Mouse (Mus musculus): Measurements from ENCODE around the gene Hist1h4n.
"Not testable (repeated sequence)": the region's sequence is repeated elsewhere in the genome, so short reads cannot be mapped to it uniquely, and the experiment has no call there.

Hist1h4n gene

GRCm38 (mm10) chr13:21795584-21795983 lies 36.4 kb downstream of the Hist1h4n start:
- no peak for DNase-seq (ENCODE audit: low read depth, low spot score)

GRCm38 (mm10) chr13:21790601-21791283 lies 41.3 kb downstream of the Hist1h4n start:
- no peak for DNase-seq (ENCODE audit: low read depth, low spot score)

GRCm38 (mm10) chr13:21789925-21790324 lies 42.1 kb downstream of the Hist1h4n start:
- no peak for DNase-seq (ENCODE audit: low read depth, low spot score)

- no peak for DNase-seq (ENCODE audit: low read depth, low spot score)
Observed at GRCm38 (mm10) chr13:21787760-21788593, 44.0 kb downstream of the Hist1h4n start.

- DNase-seq (ENCODE audit: low read depth, low spot score) = peak; percentile 98
Observed at GRCm38 (mm10) chr13:21786899-21787629, 44.9 kb downstream of the Hist1h4n start, which contains the start of the genes Hist1h2an and Hist1h2bp. Gene Hist1h2an (minus strand): TSS chr13:21787218. Gene Hist1h2bp (plus strand): TSS chr13:21787461.

- DNase-seq (ENCODE audit: low read depth, low spot score) = no peak
Observed at GRCm38 (mm10) chr13:21786189-21786898, 45.7 kb downstream of the Hist1h4n start.

- DNase-seq (ENCODE audit: low read depth, low spot score) = no peak
Observed at GRCm38 (mm10) chr13:21784311-21784710, 47.7 kb downstream of the Hist1h4n start.

GRCm38 (mm10) chr13:21783734-21784161 lies 48.2 kb downstream of the Hist1h4n start:
- no peak for DNase-seq (ENCODE audit: low read depth, low spot score)

GRCm38 (mm10) chr13:21783255-21783617 lies 48.8 kb downstream of the Hist1h4n start, which contains the start of gene Hist1h3i:
Gene Hist1h3i (minus strand): TSS chr13:21783370.
- peak; percentile 85 for DNase-seq (ENCODE audit: low read depth, low spot score)

- not testable (repeated sequence) for DNase-seq (ENCODE audit: low read depth, low spot score)
Observed at GRCm38 (mm10) chr13:21782361-21783254, 49.4 kb downstream of the Hist1h4n start.

Data from skeletal muscle tissue, adult 2 months (tissue).